8 mouse cellular contexts compared by ENCODE assay signal in genomic region chrX:150440505-150441338, GRCm38 (mm10). TPM values are rescaled to one million over a fixed set of nuclear protein-coding genes. Genes with fewer than 3 reads are reported as not detected.
DNase-seq lines count a peak whose midpoint lies in the region; ATAC-seq and TF ChIP-seq lines count a peak whose summit lies in the region.

No protein-coding gene starts in this region.

- no peaks in the 10 kb centered on the region for H3K36me3 ChIP-seq in hindbrain, postnatal 0 days (ENCODE audit: insufficient read depth, low read length)

- peak overlapping the region; percentile 53 for H3K4me2 ChIP-seq in hindbrain, postnatal 0 days (ENCODE audit: low read depth, low read length)

- peak overlapping the region; percentile 40 for H3K4me3 ChIP-seq in hindbrain, postnatal 0 days (ENCODE audit: low read length)

- no peaks in the 10 kb centered on the region for H3K27me3 ChIP-seq in hindbrain, postnatal 0 days (ENCODE audit: insufficient read depth, low read length)

- peak; percentile 96 for ATAC-seq in activated CD4-positive, CD25-positive, alpha-beta regulatory T cell, adult 4 months
- peak; percentile 98 for ATAC-seq in hindbrain, postnatal 0 days

- 35% methylated on average over 18 of the region's 18 CpGs for WGBS in hindbrain, postnatal 0 days

- DNase-seq in cerebellum, postnatal 36 days, result peak; percentile 76 to 83
- DNase-seq in gastrocnemius, adult 18-20 months (ENCODE audit: low spot score), result peak; percentile 33
- DNase-seq in hindbrain, postnatal 0 days (ENCODE audit: low spot score), result peak; percentile 89
- peak; percentile 77 to 79 for DNase-seq in left cerebral cortex, adult 18-20 months (ENCODE audit: low spot score in 2 of 2)
- DNase-seq in lung, postnatal 25 days (ENCODE audit: low spot score), result peak; percentile 80
- peak; percentile 89 for DNase-seq in retina, postnatal 1 day
- DNase-seq in thymus, postnatal 25 days, result peak; percentile 78

- H3K9ac ChIP-seq in hindbrain, postnatal 0 days (replicated peaks; ENCODE audit: low read length), result peak overlapping the region; percentile 53

- no peaks in the 10 kb centered on the region for H3K9me3 ChIP-seq in hindbrain, postnatal 0 days (ENCODE audit: low read length)

- TF ChIP-seq CTCF in hindbrain, postnatal 0 days (IDR thresholded peaks at IDR 0.05; ENCODE audit: low read depth), result no peak

- H3K4me1 ChIP-seq in hindbrain, postnatal 0 days (ENCODE audit: insufficient read depth, low read length), result no peaks in the 10 kb centered on the region

- H3K27ac ChIP-seq in hindbrain, postnatal 0 days, result peak overlapping the region; percentile 76

RNA-seq across cellular contexts. Expression of gene Tmem29, which starts 18.2 kb away (rescaled TPM):
- 10 to 100 TPM; 17.1 to 20.0 TPM for polyA plus RNA-seq in activated CD4-positive, CD25-positive, alpha-beta regulatory T cell, adult 4 months (2017; shearing (Covaris generic))
- 1 to 10 TPM; 5.6 TPM for total RNA-seq in gastrocnemius, adult 18-20 months (2021)
- total RNA-seq in hindbrain, postnatal 0 days (2014; rRNA removed), result 37.0 and 49.7 TPM in 2 replicates
- 75.5 and 80.5 TPM in 2 replicates for polyA plus RNA-seq in hindbrain, postnatal 0 days (2015; fragmentation: Nextera tagmentation; extraction: Ambion mirVana)
- 10 to 100 TPM; 35.4 to 39.0 TPM for total RNA-seq in left cerebral cortex, adult 18-20 months (2021)

Comparison
In these comparisons a context has a peak if more than half of its experiments do, and no peak if none do; other contexts are left out.
1. Peak in every context shown above with its lines: DNase-seq, ATAC-seq, H3K4me3 ChIP-seq and H3K27ac ChIP-seq.
2. DNase-seq: peak in every context shown above with its lines; median percentile 89 in hindbrain, postnatal 0 days; 89 in retina, postnatal 1 day; 80 in lung, postnatal 25 days; 80 in cerebellum, postnatal 36 days; 78 in left cerebral cortex, adult 18-20 months; 78 in thymus, postnatal 25 days; 33 in gastrocnemius, adult 18-20 months.